Mouse (Mus musculus) embryonic facial prominence, embryonic 14.5 days (tissue): ENCODE results near the gene Gm1527. TPM values are rescaled to one million over a fixed set of nuclear protein-coding genes. Genes with fewer than 3 reads are reported as not detected.
"Not testable (repeated sequence)": the region's sequence is repeated elsewhere in the genome, so short reads cannot be mapped to it uniquely, and the experiment has no call there.

Experiments used
- ATAC-seq: fragments of 200-750 bp; cut with Nextera tagmentation; 2 replicates; pipeline ENCODE4 v1.8.0; 2017; ENCODE audit warnings: low read depth, moderate number of reproducible peaks, moderate TSS enrichment
- DNase-seq: peaks from one replicate; pipeline ENCODE4 v3.0.0-alpha.2; 2015; ENCODE audit warnings: low spot score
- H3K27ac ChIP-seq: fragments of 300-500 bp; sonication (generic); replicated peaks from 2 replicates; pipeline ENCODE4 v1.5.1; 2014; ENCODE audit warnings: low read depth, mild to moderate bottlenecking, low read length, moderate library complexity
- H3K27me3 ChIP-seq: fragments of 300-500 bp; sonication (generic); replicated peaks from 2 replicates; pipeline ENCODE4 v1.6.1; 2014; ENCODE audit warnings: low read length; ENCODE audit not compliant: control insufficient read depth, insufficient read depth
- H3K36me3 ChIP-seq: fragments of 300-500 bp; sonication (generic); 2 replicates; pipeline ENCODE4 v1.6.1; 2014; ENCODE audit warnings: low read length, mixed read lengths; ENCODE audit not compliant: control insufficient read depth, insufficient read depth
- H3K4me1 ChIP-seq: fragments of 300-500 bp; sonication (generic); 2 replicates; pipeline ENCODE4 v1.6.1; 2014; ENCODE audit warnings: antibody characterized with exemption, low read length; ENCODE audit not compliant: control insufficient read depth, insufficient read depth
- H3K4me2 ChIP-seq: fragments of 300-500 bp; sonication (generic); 2 replicates; pipeline ENCODE4 v1.6.1; 2014; ENCODE audit warnings: low read depth, mild to moderate bottlenecking, low read length, moderate library complexity, mixed read lengths
- H3K4me3 ChIP-seq: fragments of 300-500 bp; sonication (generic); 2 replicates; pipeline ENCODE4 v1.5.1; 2014; ENCODE audit warnings: low read depth, mild to moderate bottlenecking, low read length
- H3K9ac ChIP-seq: fragments of 300-500 bp; sonication (generic); 2 replicates; pipeline ENCODE4 v1.6.1; 2014; ENCODE audit warnings: low read depth, mild to moderate bottlenecking, low read length, moderate library complexity, mixed read lengths
- H3K9me3 ChIP-seq: fragments of 300-500 bp; sonication (generic); 2 replicates; pipeline ENCODE4 v1.6.1; 2016; ENCODE audit warnings: low read length; ENCODE audit not compliant: control insufficient read depth
- WGBS: fragments of 180-500 bp; shearing (Covaris S2); extraction: QIAGEN DNeasy Blood & Tissue Kit; methylation state at CpG from one replicate; pipeline ENCODE4 v1.1.7; 2014; 5-methylcytosine and 5-hydroxymethylcytosine counted together
- polyA plus RNA-seq: library from polyadenylated mRNA; unstranded; fragments of >200 nt; fragmentation: Nextera tagmentation; extraction: Ambion mirVana; gene quantifications from 2 replicates; pipeline ENCODE4 v1.2.1, GENCODE M21; 2014

The Gm1527 gene
- not detected in 2 replicates for polyA plus RNA-seq

- no peak within 1 kb of the TSS for H3K9ac ChIP-seq
- no peak for DNase-seq
- no peak for ATAC-seq
- 72% methylated on average over 1 of the region's 1 CpGs for WGBS
- H3K9me3 ChIP-seq: no peaks in the 10 kb centered on the region
- H3K4me3 ChIP-seq: no peak within 1 kb of the TSS
- H3K27ac ChIP-seq: no peak within 1 kb of the TSS
- H3K36me3 ChIP-seq: no peaks in the 10 kb centered on the region
- H3K4me1 ChIP-seq: no peaks in the 10 kb centered on the region
- H3K27me3 ChIP-seq: no peaks in the 10 kb centered on the region
- no peak within 1 kb of the TSS for H3K4me2 ChIP-seq
Measured at GRCm38 (mm10) chr3:28892317-28892716, at the start of gene Gm1527. Gene Gm1527, plus strand, starts transcription at chr3:28892617.

- no peaks in the 10 kb centered on the region for H3K36me3 ChIP-seq
- H3K9ac ChIP-seq: no peak overlapping the region
- no peak overlapping the region for H3K27ac ChIP-seq
- no peaks in the 10 kb centered on the region for H3K27me3 ChIP-seq
- WGBS: 65% methylated on average over 8 of the region's 8 CpGs
- H3K4me1 ChIP-seq: no peaks in the 10 kb centered on the region
- ATAC-seq: no peak
- H3K4me3 ChIP-seq: no peak overlapping the region
- DNase-seq: no peak
- no peak overlapping the region for H3K4me2 ChIP-seq
- no peaks in the 10 kb centered on the region for H3K9me3 ChIP-seq
Measured at GRCm38 (mm10) chr3:28843231-28843630, 49.2 kb upstream of the Gm1527 start.

GRCm38 (mm10) chr3:28847115-28847514 is 45.3 kb upstream of the Gm1527 start:
- DNase-seq (no peak), ATAC-seq (no peak)
- no peaks in the 10 kb centered on the region for H3K4me1 ChIP-seq

GRCm38 (mm10) chr3:28852174-28852573 is 40.2 kb upstream of the Gm1527 start:
- H3K36me3 ChIP-seq, H3K4me3 ChIP-seq, H3K4me2 ChIP-seq, H3K9ac ChIP-seq, H3K27ac ChIP-seq, DNase-seq, H3K9me3 ChIP-seq, ATAC-seq, H3K4me1 ChIP-seq, H3K27me3 ChIP-seq: not testable (repeated sequence)
- WGBS: 82% methylated on average over 3 of the region's 3 CpGs

More at GRCm38 (mm10) chr3:28847115-28847514, 45.3 kb upstream of the Gm1527 start:
- Histone ChIP-seq H3K27ac (no peak overlapping the region), H3K4me2 (no peak overlapping the region), H3K27me3 (no peaks in the 10 kb centered on the region), H3K36me3 (no peaks in the 10 kb centered on the region), H3K4me3 (no peak overlapping the region), H3K9me3 (no peaks in the 10 kb centered on the region), H3K9ac (no peak overlapping the region)

- not testable (repeated sequence) for H3K4me3 ChIP-seq, H3K4me1 ChIP-seq, ATAC-seq, H3K9me3 ChIP-seq, H3K27me3 ChIP-seq, DNase-seq, H3K27ac ChIP-seq, H3K9ac ChIP-seq, H3K36me3 ChIP-seq, H3K4me2 ChIP-seq
Measured at GRCm38 (mm10) chr3:28859630-28860392, 32.6 kb upstream of the Gm1527 start.

GRCm38 (mm10) chr3:28896966-28897365 is 4.5 kb downstream of the Gm1527 start:
- not testable (repeated sequence) for H3K4me3 ChIP-seq, H3K36me3 ChIP-seq, H3K9me3 ChIP-seq, H3K27ac ChIP-seq, H3K27me3 ChIP-seq, H3K4me2 ChIP-seq, DNase-seq, ATAC-seq, H3K4me1 ChIP-seq, H3K9ac ChIP-seq
- WGBS: 61% methylated on average over 6 of the region's 6 CpGs

GRCm38 (mm10) chr3:28965931-28966330 is 73.5 kb downstream of the Gm1527 start:
- Histone ChIP-seq H3K27me3 (no peaks in the 10 kb centered on the region), H3K4me3 (no peak overlapping the region), H3K9me3 (no peaks in the 10 kb centered on the region), H3K27ac (no peak overlapping the region), H3K4me1 (no peaks in the 10 kb centered on the region), H3K4me2 (no peak overlapping the region), H3K36me3 (no peaks in the 10 kb centered on the region), H3K9ac (no peak overlapping the region)
- WGBS: 85% methylated on average over 2 of the region's 2 CpGs
- ATAC-seq (no peak), DNase-seq (no peak)

GRCm38 (mm10) chr3:28968851-28969250 is 76.4 kb downstream of the Gm1527 start:
- H3K4me3 ChIP-seq: no peak overlapping the region
- ATAC-seq (no peak), DNase-seq (peak; percentile 68)
- H3K27me3 ChIP-seq: no peaks in the 10 kb centered on the region
- no peaks in the 10 kb centered on the region for H3K4me1 ChIP-seq
- H3K27ac ChIP-seq: no peak overlapping the region
- H3K9me3 ChIP-seq: no peaks in the 10 kb centered on the region
- H3K9ac ChIP-seq: no peak overlapping the region
- no peaks in the 10 kb centered on the region for H3K36me3 ChIP-seq
- H3K4me2 ChIP-seq: no peak overlapping the region
- WGBS: 0% methylated on average over 4 of the region's 4 CpGs
